Mouse (Mus musculus): Measurements from ENCODE around the gene Pik3c2a.

DNA sequence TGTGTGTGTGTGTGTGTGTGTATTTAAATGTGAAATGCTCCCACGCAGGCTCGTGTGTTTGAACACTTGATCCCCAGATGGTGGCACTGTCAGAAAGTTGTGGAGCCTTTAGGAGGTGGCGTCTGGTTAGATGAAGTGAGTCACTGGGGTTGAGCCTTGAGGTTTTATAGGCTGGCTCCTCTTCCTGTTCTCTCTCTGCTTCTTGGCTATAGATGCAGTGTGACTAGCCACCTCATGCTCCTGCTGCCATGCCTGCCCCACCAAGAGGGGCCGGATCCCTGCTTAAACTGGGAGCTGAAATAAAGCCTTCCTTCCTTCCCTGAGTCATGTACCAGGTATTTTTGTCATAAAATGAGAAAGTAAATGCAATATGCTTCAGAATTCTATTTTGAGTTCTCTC, 47.9 kb upstream of the Pik3c2a start:
- TF ChIP-seq EP300 (IDR thresholded peaks at IDR 0.05; ENCODE audit: low read depth) (no peak), CTCF (IDR thresholded peaks at IDR 0.05; ENCODE audit: low read depth) (no peak)
